Mouse (Mus musculus): ENCODE data around the gene Bckdhb.
"Not testable (repeated sequence)": the region's sequence is repeated elsewhere in the genome, so short reads cannot be mapped to it uniquely, and the experiment has no call there.

Gene Bckdhb

DNA sequence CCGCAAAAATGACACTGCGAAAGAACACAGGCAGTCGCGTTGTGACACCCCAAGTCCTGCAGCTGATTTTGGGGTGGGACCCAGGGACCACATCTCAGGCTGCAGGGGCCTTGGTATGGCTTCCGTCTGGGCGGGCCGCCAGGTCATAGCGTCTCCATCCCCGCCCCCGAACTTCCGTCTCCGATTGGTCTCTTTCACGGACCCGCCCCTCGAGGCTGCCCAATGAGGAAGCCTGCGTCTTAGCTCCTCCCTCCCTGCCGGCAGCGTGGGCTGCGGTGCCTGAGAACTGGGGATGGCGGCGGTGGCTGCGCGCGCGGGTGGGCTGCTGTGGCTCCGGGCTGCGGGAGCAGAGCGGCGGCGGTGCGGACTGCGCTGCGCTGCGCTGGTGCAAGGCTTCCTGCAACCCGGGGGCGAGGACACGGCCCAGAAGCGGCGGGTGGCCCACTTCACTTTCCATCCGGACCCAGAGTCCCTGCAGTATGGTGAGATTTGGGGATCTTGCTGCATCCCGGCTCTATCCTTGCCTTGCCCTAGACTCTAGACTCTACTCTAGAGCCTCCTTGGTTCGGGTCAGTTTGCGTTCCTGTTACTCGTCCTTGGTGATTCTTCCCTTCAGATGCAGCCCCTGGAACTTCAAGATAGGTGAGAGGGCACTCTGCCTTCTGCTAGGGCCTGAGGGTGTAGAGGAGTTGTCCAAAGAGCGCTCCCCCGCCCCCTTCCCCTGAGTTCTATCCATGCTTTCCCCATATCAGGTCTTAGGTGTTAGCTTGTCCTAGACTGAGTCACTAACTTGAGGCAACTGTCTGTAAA is at the start of gene Bckdhb:
Gene Bckdhb (plus strand): TSS at position 268 of the 810 bp plus-strand sequence.
- peak; percentile 97 to 98 for DNase-seq

DNA sequence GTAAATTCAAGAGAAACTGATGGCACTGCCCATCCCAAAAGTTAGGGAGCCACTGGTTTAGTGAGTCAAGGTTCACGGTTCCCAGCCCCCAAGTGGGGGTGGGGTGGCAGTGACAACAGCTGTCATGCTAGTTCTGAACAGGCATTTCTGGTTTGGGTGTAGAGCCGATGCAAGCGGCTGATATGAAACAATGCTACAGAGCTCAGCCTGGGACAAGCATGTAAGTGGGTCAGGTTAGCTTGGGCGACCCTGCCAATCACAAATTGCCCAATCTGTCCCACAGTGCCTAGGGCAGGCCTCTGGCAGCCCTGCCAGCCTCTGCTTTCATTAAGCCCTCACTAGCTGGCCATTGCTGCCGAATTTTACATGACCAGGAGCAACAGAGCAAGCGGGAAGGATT is 42.8 kb upstream of the Bckdhb start:
- DNase-seq = peak in 1 of 2 experiments; percentile 3

DNA sequence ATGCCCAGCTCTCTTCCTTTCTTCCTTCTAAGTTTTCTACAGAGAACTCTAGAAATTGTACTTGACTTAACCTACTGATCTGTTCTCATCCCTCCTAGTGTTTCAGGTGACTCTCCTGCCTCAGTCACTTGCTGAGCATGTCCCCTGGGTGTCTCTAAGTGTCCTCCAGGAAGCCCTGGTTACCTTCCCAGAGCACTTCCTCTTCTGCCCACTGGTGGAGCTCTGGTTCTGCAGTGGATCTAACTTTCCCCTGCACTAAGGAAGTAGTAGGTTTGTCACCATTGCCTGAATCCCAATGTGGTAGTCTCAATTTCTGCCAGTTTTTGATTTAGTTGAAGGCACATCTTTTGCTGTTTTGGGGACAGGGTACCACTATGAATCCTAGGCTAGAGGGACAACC is 38.8 kb upstream of the Bckdhb start:
- DNase-seq = no peak

DNA sequence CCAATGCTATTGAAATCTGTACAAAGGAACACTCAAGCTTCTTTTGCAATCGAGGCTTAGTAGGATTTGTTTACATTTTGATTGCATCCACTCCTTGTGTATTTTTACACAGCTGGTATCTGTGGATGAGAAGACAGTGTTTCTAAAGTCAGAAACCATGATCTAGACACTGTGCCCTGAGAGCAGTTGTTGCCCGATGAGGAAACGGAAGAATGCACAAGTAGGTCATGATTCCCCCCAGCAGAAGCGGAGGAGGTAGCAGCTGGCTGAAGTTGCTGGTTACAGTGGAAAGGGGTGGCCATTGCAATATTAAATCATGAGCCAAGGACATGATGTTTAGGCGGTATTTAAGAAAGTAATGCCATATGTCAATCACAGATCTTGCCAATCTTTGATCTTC is 36.7 kb upstream of the Bckdhb start:
- DNase-seq = no peak

DNA sequence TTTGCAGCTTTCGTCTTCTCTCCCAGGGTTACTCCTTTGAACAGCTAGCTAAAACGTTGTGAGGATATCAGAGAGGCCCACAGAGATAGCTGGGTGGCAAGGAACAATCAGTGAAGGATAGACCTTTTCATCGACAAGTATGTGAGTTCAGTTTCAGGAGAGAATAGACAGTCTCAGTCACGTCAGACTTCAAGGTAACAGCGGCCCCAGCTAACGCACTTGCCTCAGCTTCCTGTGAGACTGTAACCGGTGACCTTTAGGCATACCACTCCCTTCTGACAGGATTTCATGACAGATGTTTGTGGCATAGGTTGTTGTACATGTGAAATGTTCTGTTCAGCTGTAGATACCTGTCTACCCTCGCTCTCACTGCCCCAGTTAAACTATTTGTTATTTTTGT is 31.9 kb upstream of the Bckdhb start:
- no peak for DNase-seq

DNA sequence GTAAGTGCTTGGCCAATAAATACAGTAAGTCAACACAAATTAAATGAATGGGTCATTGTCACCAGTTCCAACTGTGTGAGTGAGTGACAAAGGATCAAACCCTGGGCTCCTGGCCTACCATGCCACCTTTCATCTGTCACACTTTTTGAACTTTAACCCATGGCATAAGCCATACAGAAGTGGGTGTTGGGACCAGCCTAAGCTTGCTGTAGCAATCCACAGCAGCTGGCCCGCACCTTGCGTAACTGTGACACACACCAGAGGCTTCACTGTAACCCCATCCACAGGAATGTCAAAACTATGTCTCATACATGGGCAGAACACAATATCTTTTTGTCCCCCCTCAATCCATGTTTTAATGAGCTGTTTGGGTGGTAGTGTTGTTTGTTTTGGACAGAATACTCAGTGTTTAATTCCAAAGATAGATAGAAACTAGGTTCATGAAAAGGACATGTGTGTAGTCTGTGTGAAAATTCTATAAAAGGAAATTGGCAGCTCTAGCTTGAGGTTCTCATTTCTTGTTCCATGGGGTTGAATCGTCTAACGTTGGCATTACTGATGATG is 31.1 kb upstream of the Bckdhb start:
- no peak for DNase-seq

DNA sequence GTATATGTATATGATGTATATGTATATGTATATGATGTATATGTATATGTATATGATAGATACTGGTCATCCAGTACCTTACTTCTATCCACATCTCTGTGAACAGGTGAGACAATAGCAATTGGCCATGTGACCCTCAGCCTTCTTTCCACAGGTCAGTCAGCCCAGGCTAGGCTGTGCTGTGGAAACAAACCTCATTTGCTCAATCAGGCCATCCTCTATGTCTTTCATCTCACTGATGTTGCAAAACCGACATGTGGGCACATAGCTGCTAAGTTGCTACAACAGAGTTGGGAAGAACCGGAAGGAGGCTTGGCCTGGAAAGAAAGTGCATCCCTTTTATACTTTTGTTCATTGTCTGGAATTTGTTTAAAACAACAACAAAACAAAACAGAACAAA is 22.9 kb upstream of the Bckdhb start:
- no peak for DNase-seq

DNA sequence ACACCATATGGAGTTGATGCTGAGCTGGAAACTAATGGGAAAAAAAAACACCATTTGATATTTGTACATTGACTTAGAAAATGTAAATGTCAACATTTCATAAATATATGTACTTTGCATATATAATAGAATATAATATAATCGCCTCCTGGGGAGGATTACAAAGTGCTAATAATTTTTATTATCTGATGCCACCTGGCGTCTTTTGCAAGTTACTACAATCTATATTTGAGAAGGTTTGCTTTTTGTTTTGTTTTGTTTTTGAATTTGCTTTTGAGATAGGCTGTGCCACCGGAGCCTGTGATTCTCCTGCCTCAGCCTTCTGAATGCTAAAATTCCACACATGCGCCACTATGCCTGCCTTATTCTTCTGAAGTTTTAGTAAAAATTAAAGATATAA is 19.1 kb upstream of the Bckdhb start:
- DNase-seq = no peak

DNA sequence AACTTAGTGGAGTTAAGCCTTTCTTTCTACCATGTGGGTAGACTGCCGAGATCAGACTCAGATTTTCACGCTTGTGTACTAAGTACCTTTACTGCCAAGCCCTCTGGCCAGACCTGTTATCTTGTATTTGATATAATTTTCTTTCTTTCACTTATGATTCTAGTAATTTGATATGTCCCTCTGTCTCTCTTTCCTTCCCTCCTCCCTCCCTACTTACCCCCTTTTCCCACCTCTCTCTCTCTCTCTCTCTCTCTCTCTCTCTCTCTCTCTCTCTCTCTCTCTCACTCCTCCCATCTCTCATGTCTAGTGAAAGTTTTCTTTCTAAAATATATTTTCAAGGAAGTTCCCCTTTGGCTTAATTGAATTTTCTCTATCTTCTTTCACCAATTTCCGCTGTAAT is 17.9 kb upstream of the Bckdhb start:
- DNase-seq = no peak

DNA sequence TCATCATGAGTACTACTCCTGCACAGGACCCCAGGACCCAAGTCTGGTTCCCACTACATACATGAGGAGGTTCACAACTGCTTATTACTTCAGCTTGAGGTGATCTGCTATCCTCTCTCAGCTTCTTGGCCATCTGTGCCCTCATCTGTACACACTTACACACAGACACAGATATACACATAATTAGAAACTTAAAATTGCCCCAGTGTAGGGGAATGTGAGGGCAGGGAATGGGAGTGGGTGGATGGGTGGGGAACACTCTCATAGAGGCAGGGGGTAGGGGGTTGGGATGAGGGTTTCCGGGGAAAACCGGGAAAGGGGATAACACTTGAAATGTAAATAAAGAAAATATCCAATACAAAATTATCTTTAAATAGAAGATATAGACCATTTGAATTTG is 15.1 kb upstream of the Bckdhb start:
- DNase-seq = no peak

DNA sequence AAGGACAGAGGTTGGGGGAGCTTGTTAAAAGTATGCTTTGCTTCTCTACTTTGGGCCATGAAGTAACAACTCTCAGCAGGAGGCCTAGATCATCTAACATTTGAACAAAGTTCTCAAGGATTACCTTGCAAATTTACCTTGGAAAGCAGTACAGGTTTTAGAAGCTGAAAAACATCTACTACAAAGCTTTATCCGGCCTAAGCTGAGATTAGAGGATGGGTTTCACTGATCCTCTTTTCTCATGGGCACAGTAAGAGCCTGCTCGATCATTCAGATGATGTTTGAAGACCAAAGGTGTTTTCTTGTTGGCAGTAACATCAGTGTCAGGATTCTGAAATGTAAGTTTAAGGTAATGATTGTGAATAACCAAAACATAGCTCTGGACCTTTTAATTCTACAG is 14.0 kb upstream of the Bckdhb start:
- DNase-seq = no peak

DNA sequence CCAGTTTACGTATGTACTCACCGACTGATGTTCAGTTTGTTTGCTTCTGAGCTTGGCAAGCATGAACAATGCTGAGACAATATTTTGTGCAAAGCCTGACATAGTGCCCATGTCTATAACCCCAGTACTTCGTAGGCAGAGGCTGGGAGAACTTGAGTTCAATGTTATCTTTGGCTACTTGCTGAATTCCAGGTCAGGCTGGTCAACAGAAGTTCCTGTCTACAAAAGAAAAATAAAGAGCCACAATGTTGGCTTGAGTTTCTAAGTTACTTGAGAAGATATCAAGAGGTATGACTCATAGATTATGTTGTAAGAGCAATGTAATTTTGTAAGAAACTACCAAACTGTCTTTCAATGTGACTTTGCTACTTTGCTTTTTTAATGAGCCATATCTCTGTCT is 2.9 kb upstream of the Bckdhb start:
- no peak for DNase-seq

DNA sequence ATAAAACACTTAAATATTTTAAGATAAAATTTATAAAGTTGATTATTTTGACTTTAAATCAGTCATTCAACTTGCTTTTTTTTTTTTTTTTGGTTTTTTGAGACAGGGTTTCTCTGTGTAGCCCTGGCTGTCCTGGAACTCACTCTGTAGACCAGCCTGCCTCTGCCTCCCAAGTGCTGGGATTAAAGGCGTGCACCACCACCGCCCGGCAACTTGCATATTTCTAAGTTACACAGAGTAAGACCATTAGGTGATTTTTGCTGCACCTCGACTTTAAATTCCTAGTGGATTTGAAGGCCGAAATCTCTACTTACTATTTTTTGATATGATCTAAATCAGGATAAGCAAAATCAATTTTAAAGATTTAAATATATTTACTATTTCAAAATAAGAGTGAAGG is 589 bp upstream of the Bckdhb start:
- DNase-seq = peak in 1 of 2 experiments; percentile 4

DNA sequence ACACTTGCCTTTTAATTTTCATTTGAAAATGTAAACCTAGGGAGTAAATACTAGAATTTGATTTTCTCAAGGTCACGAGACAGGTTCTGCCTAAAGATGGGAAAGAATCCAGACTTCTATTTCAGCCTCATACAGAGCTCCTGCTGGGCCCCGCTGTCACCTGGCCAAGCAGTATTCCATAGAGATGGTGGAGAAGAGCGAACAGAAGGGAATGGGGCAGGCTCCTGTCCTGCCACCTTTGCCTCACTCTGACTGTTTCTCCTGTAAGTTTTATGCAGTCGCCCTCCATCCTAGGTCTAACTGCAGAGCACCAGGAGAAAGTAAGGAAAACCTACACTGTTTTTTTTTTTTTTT is 720 bp downstream of the Bckdhb start:
- no peak for DNase-seq

DNA sequence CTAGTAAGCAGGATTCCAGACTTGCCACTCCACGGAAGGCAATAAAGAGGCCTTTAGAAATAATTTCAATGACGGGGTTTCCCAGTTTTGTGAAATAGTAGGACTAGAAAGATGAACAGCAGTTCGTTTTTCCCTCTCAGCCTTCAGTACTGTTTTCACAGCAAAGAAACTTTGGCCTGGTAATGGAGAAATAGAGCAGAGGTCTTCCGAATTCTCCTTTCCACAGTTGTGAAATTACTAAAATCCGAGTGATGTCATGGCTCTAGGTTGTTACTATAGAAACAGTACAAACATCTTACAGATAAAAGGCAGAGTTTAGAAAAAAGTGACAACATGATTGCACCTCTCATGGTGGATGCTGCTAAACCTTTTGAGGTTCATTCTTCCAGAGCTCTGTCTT is 1.4 kb downstream of the Bckdhb start:
- DNase-seq = no peak

DNA sequence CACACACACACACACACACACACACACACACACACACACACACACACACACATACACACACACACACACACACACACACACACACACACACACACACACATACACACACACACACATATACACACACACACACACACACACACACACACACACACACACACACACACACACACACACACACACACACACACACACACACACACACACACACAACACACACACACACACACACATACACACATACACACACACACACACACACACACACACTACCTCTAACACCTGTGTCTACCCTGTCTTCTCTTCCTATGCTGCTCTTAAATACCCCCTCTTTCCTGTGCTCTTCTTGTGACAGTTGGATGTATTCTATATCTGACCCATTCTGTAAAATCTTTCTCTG is 14.6 kb downstream of the Bckdhb start:
- DNase-seq = not testable (repeated sequence)

DNA sequence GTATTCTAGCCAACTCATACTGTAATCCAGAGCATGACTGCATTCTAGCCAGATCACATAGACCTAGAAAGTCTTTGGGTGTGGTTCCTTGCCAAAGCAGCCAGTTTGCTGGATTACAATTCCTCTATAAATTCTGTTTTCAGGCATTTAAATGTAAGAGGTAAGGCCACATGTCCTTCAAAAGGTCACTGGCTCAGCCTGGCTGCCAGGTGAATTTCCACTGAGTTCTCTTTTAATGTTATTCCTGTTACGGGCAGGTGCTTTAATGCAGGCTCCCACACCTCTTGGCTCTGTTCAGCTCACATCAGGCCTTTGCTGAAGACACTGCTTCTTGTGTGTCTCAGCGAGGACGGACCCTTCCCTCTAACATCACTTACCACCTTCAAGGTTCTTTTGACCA is 15.1 kb downstream of the Bckdhb start:
- no peak for DNase-seq

DNA sequence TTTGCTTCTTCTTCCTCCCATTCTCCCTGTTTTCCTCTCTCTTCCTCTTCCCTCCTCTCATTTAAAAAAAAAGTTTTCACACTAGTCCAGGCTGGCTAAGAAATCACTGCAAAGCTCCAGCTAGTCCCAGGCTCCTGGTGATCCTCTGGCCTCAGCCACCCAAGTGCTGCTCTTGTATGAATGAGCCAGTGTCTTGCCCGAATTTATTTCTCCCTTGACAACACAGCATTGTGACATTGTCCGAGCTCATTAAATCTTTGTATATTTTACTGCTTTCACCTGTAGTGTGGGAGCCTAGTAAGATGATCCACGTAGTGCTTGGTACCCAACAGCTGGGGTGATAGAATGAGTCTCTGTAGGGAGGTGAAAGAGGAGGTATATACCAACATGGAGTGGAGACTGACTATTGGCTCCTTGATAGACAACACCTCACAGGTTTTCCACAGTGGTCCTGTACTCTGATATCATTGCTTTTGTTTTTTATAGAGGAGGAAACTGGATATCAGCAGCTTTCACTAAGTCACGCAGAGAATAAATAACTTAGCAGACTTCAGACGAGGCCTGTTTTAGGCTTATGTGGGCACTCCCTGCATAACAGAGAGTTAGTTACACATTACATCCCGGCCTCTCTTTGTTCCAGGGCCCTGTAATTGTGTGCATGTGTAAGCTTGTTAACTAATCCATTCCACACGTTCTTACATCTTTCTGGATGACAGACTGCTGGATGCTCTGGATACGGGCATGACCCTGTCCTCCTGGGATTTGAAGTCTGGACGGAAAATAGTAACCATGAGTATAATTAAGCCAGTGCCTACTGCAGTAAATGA is 15.8 kb downstream of the Bckdhb start:
- DNase-seq = no peak

DNA sequence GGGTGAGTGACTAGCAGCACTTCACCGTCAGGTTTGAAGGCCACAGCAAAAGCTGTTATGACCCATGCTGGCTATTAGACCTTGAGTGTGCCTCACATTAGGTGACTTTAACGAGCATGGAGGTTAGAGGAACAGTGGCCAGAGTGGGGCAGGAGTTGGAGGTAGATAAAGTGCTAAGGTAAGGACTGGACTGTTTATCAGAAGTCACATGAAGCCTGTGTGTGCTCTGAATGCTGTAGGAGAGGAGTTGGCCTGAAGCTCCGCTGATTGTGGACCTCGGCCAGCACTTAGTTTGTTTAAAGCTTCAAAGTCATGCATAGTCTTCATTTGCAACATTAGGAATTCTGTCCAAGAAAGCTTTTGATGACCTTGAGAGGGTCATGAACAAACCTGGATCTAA is 26.4 kb downstream of the Bckdhb start:
- no peak for DNase-seq

DNA sequence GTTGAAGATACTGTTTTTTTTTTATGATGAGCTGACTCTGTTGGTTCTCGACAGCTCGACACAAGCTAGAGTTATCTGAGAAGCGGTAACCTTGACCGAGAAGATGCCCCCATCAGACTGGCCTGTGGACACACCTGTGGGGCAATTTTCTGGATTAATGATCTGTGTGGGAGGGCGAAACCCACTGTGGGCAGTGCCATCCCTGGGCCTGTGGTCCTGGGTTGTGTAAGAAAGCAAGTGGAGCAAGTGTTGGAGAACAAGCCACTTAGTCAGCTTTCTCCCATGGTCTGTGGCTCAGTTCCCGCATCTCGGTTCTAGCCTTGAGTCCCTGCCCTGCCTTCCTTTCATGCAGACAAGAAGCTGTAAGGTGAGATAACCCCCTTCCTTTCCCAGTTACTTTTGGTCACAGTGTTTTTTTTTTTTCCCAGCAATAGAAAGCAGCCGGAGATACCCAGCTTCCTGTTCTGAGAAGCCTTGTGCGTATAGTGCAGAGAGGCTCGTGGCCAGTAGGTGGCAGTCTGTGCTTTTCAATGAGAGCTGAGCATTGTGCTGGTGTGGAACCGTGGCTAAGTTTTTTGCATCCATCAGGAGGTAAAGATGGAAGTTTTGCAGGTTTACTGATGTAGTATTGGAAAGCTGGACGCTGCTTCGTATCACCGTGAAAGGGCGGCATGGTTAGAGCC is 31.8 kb downstream of the Bckdhb start:
- DNase-seq = peak; percentile 89 to 90

DNA sequence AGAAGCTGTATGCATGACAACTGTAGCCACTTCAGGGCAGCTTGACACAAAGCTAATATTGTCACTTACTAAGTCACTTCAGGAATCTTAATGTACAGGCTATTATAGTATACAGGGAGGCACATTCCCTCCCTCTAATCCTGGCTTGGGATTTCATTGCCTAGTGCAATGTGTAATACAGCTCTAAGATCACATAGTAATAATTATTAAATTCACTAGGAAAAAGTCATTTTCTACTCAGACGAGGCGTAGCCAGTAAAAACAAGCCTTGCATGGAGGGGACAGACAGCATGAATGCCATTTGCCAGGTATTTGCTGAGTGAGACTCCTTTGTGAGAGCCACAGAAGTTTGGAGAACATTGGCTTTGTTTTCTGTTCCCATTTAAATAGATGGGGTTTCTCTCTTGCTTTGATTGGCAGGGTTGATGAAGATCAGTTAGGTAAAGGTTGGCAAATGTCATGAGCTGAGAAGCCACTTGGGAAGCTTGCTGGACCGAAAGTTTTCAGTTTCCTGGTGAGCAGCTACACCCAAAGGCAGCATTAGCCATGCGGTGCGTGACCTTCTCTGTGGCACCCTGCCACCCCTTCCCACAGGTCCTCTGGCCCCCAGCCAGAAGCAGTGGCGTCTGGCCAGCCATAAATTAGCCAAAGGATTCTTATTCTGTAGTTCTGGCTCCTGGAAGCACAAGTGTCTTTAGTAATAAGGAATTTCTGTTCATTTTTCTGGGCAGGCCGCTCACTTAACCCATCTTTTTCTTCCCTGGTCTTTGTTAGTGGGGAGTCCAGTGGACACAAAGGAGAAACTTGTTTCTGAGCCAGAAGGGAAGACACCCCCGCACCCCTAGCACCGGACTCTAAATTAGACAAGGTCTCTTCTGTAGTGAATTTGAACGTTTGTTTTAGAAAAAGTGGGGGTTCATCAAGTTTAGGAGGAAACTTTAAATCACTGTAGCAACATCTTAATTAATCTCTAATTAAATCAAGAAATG is 37.4 kb downstream of the Bckdhb start:
- peak; percentile 78 to 87 for DNase-seq

DNA sequence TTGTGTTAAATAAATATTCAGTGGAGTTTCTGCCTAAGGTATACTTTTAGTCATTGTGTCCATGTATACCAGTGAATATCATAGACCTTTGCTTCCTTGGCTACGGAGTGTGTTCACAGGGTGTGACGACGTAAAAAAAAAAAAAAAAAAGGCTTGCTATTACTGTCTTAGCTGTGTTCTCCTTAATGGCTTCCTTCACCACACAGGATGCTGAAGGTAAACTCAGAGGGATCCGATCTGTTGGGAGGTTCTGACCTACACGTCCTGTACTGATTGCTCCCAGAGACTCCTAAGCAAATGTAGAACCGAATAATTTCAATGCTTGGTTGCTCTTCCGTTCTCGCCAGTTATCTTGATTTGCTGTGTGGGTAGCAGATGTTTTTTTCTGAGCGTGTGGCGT is 38.4 kb downstream of the Bckdhb start:
- no peak for DNase-seq

Data from kidney, postnatal 4 days (tissue).